Mouse (Mus musculus) 3T3-L1 (cell line): ENCODE measurements at regions not wholly inside any gene's neighbourhood (a gene's known extent, or its start where the extent isn't known, plus 50 kb on each side); places are given as distances from the start of the nearest gene placed in this dataset.
A peak's percentile ranks its signal among the peaks of the same experiment; 100 is the strongest.

Experiments used
- DNase-seq: peaks from one replicate; pipeline ENCODE4 v3.0.0-alpha.2; 2015; ENCODE audit warnings: low read depth, low spot score

- DNase-seq: peak; percentile 44
Observed at GRCm38 (mm10) chr13:114523116-114523515, 64.4 kb upstream of the Fst start.

GRCm38 (mm10) chr13:114526856-114527255 is 68.1 kb upstream of the Fst start:
- no peak for DNase-seq

GRCm38 (mm10) chr13:114530171-114530774 is 71.5 kb upstream of the Fst start:
- DNase-seq: no peak

GRCm38 (mm10) chr13:114531780-114532179 is 73.0 kb upstream of the Fst start:
- no peak for DNase-seq

GRCm38 (mm10) chr13:114532393-114533097 is 73.8 kb upstream of the Fst start:
- DNase-seq: no peak

- peak; percentile 6 for DNase-seq
Observed at GRCm38 (mm10) chr13:114534591-114534990, 75.8 kb upstream of the Fst start.

- no peak for DNase-seq
Observed at GRCm38 (mm10) chr13:114535721-114536120, 77.0 kb upstream of the Fst start.

GRCm38 (mm10) chr13:114571731-114572130 is 113.0 kb upstream of the Fst start:
- no peak for DNase-seq

GRCm38 (mm10) chr13:114584566-114584965 is 125.8 kb upstream of the Fst start:
- DNase-seq: peak; percentile 69

GRCm38 (mm10) chr13:114587621-114588020 is 128.9 kb upstream of the Fst start:
- no peak for DNase-seq

GRCm38 (mm10) chr13:114603341-114603740 is 144.6 kb upstream of the Fst start:
- no peak for DNase-seq

- DNase-seq: no peak
Observed at GRCm38 (mm10) chr13:114604037-114604694, 145.4 kb upstream of the Fst start.

GRCm38 (mm10) chr13:114613909-114614308 is 155.2 kb upstream of the Fst start:
- no peak for DNase-seq

- peak; percentile 57 for DNase-seq
Observed at GRCm38 (mm10) chr13:114619416-114619815, 160.7 kb upstream of the Fst start.

GRCm38 (mm10) chr13:114636731-114637130 is 178.0 kb upstream of the Fst start:
- peak; percentile 52 for DNase-seq

- peak; percentile 65 for DNase-seq
Observed at GRCm38 (mm10) chr13:114639531-114639930, 178.5 kb upstream of the Mocs2 start.

- no peak for DNase-seq
Observed at GRCm38 (mm10) chr13:114641688-114642390, 176.2 kb upstream of the Mocs2 start.

- no peak for DNase-seq
Observed at GRCm38 (mm10) chr13:114642901-114643491, 175.0 kb upstream of the Mocs2 start.

GRCm38 (mm10) chr13:114643521-114643920 is 174.5 kb upstream of the Mocs2 start:
- no peak for DNase-seq

- DNase-seq: peak; percentile 69
Observed at GRCm38 (mm10) chr13:114654267-114654666, 163.8 kb upstream of the Mocs2 start.

GRCm38 (mm10) chr13:114654953-114655586 is 163.0 kb upstream of the Mocs2 start:
- no peak for DNase-seq
